Mouse (Mus musculus) olfactory bulb, adult 2 months (tissue): Measurements from ENCODE around the gene Papss1.

Experiments
- CTCF ChIP-seq: fragments of 200-500 bp; IDR thresholded peaks from 2 replicates; pipeline ENCODE4 v1.5.1; 2012; ENCODE audit warnings: low read depth, mild to moderate bottlenecking, low read length, moderate library complexity; ENCODE audit not compliant: insufficient read depth
- POLR2A ChIP-seq: fragments of 200-500 bp; IDR thresholded peaks from 2 replicates; pipeline ENCODE4 v1.6.1; 2012; ENCODE audit warnings: mild to moderate bottlenecking, low read depth, low read length, moderate library complexity; ENCODE audit not compliant: insufficient read depth

DNA sequence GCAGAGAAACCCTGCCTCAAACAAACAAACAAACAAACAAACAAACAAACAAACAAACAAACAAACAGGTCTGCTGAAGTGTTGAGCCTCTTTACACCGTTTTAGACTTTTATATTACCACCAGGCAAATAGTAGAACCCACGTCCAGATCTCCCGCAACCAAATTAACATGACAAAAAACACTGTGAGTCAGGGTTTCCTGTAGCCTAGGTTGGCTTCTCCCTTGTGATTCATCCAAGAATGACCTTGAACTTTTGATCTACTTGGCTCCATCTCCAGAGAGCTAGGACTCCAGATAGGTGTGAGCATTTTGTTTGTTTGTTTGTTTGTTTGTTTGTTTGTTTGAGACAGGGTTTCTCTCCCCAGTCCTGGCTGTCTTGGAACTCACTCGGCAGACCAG is 43.4 kb upstream of the Papss1 start:
- TF ChIP-seq POLR2A, result no peak
- no peak for TF ChIP-seq CTCF
